Mouse (Mus musculus) left cerebral cortex, adult 6 months (tissue): Measurements from ENCODE around the gene Zfp90. TPM values are rescaled to one million over a fixed set of nuclear protein-coding genes. Genes with fewer than 3 reads are reported as not detected.

ENCODE experiments used
- long read RNA-seq, 2 experiments: library from polyadenylated mRNA; unstranded; transcript quantifications; one replicate each; pipeline ENCODE4 v2.0.0; 2019 to 2020
- polyA plus RNA-seq: library from polyadenylated mRNA; unstranded; fragments of <200 nt; fragmentation: Nextera tagmentation; gene quantifications from 2 replicates; pipeline ENCODE4 v1.2.3, GENCODE M21; 2021

The Zfp90 gene
- polyA plus RNA-seq = 6.0 and 6.8 TPM in 2 replicates
- long read RNA-seq, experiment 1, transcript Zfp90-206 (4 exons, 3,447 nt) = major isoform, 32 of 74 reads
- long read RNA-seq, experiment 1, transcript Zfp90-203 (4 exons, 2,685 nt) = minor isoform, 13 of 74 reads
- long read RNA-seq, experiment 1, transcript Zfp90-201 (4 exons, 2,632 nt) = minor isoform, 8 of 74 reads
- long read RNA-seq, experiment 1, partial matches to known transcripts = 3 of 74 reads
- long read RNA-seq, experiment 1, other reads (novel, unspliced or antisense) = 18 of 74 reads
- long read RNA-seq, experiment 2, partial matches to known transcripts = 0 of 11 reads
- long read RNA-seq, experiment 2, other reads (novel, unspliced or antisense) = 1 of 11 reads

DNA sequence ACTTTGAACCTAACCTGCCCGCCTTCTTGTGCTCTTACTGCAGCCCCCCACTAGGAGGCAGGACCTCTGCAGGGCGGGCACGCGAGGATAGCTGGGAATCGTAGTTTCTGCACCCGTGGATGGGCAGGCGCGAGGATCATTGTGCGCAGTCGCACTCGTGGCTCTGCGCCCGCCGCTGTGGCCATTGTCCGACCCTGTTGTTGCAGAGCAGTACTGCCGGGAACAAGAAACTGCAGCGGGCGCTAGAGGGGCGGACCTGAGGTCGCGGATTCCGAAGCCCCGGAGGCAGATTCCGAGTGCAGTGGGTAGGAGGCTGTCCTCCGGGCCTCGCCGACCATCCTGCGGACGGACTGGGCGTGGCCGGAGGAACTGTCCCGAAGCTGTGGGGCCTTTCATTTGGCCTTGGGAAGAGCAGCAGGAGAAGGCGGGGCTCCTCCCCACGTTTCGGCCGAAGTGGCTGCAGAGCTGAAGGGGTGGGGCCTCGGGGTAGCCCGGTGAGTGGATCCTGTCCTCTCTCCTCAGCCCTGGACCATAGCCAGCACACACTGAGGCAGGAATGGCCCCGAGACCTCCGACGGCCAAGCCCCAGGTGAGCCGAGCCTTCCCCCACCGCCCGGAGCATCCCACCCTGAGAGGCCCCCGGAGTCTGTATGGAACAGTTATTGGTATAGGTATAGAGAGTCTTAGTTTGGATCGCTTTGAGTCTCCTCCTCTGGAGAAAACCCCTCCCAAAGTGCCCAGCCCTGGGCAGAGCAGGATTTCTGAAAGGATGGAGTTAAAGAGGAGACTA, at the start of gene Zfp90:
TSS of gene Zfp90 (plus strand) at position 146 of the 790 bp plus-strand sequence.

Other genes with a start within 250 kb of the Zfp90 start
- 24.6 and 26.5 TPM in 2 replicates for gene Slc7a6, start 246.5 kb upstream of the Zfp90 start, polyA plus RNA-seq
- gene Slc7a6os, start 204.4 kb upstream of the Zfp90 start, polyA plus RNA-seq = 8.5 and 11.5 TPM in 2 replicates
- gene Prmt7, start 204.4 kb upstream of the Zfp90 start, polyA plus RNA-seq = 27.2 and 39.6 TPM in 2 replicates
- 18.9 and 27.1 TPM in 2 replicates for gene Smpd3, start 77.3 kb upstream of the Zfp90 start, polyA plus RNA-seq
- gene 6030452D12Rik, start 85.2 kb downstream of the Zfp90 start, polyA plus RNA-seq = not detected in 2 replicates
- gene Cdh3, start 95.6 kb downstream of the Zfp90 start, polyA plus RNA-seq = 0.09 TPM in 1 of 2 replicates, not detected in the other
- 11.2 and 11.4 TPM in 2 replicates for gene Gm10073, start 158.1 kb downstream of the Zfp90 start, polyA plus RNA-seq
- 0.44 and 0.51 TPM in 2 replicates for gene Cdh1, start 188.0 kb downstream of the Zfp90 start, polyA plus RNA-seq